In the genomic region with DNA sequence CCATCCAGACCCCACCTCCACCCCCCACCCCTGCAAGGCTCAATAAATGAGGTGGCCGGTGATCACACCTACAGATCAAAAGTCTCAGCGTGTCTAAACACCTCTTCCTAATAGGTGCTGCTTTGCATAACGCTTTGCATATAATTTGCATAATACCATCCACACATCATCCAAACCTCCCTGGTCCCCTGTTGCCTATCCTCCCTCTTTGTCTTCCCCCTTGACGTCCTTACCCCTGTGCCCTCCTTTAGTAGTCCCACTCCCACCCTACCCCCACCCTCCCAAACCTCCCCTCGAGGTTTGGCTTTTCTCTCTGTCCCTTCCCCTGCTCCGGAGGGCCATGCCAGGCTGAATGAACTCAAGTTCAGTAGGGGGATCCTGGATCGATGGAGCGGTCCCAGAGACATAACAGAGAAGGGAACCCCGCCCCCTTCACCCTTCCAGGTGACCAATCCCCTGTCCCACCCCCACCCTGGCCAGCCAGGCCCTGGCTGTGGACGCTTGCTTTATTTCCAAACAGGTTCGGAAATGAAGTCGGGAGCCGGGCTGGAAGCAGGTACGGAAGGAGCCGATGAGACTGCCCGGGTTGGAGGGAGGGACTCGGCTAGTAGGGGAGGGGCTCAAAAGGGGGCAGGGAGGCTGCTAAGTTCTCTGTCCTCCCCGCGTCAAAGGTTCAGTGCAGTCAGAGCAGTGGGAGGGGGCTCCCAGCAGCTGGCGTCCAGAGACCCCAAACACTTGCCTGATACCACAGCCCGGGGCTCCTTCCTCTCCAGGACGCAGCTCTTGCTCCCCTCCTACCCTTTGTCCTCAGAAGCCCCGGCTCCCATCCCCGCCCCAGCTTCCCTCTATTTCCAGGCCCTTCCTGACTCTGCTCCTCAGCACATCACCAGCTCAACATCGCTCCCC, we compare ENCODE assay signal across 9 mouse cellular contexts.
DNase-seq lines count a peak whose midpoint lies in the region; ATAC-seq and TF ChIP-seq lines count a peak whose summit lies in the region.
"Had no signal": no experiment of that assay in that cellular context is flagged by ENCODE, and none has a peak within 500 bp of the region (broad histone marks: within the 10 kb centered on the region; RNA-seq: fewer than 3 reads in every experiment).

No protein-coding gene starts in this region.

- peaks cover 3% of the 10 kb centered on the region; the same call in 1 of the 2 replicates for H3K4me1 ChIP-seq in kidney, adult 2 months (ENCODE audit: control insufficient read depth, insufficient read depth, low read length)
- peaks cover 11% of the 10 kb centered on the region for H3K4me1 ChIP-seq in forebrain, embryonic 12.5 days
- H3K4me1 ChIP-seq in limb, embryonic 11.5 days (ENCODE audit: control insufficient read depth, insufficient read depth, low read length): peaks cover 10% of the 10 kb centered on the region
- peaks cover 8% of the 10 kb centered on the region; the same call in 1 of the 2 replicates for H3K4me1 ChIP-seq in neural tube, embryonic 14.5 days (ENCODE audit: control insufficient read depth, insufficient read depth, low read length)

- WGBS in kidney, adult 2 months: 16% methylated on average over 25 of the region's 25 CpGs
- whole genome bisulfite sequencing in forebrain, embryonic 12.5 days: 3% methylated on average over 25 of the region's 25 CpGs
- 3% methylated on average over 25 of the region's 25 CpGs for WGBS in limb, embryonic 11.5 days
- WGBS in neural tube, embryonic 14.5 days: 4% methylated on average over 24 of the region's 25 CpGs

- H3K4me3 ChIP-seq in kidney, adult 2 months (ENCODE audit: insufficient read depth, low read depth, low read length): peak overlapping the region; percentile 2; the same call in 1 of the 2 replicates
- H3K4me3 ChIP-seq in forebrain, embryonic 12.5 days (replicated peaks): peak overlapping the region; percentile 27
- H3K4me3 ChIP-seq in limb, embryonic 11.5 days (ENCODE audit: low read depth, low read length): peak overlapping the region; percentile 32
- H3K4me3 ChIP-seq in neural tube, embryonic 14.5 days (ENCODE audit: low read depth, low read length): peak overlapping the region; percentile 8; the same call in 1 of the 2 replicates

- peak overlapping the region; percentile 55 for H3K4me2 ChIP-seq in forebrain, embryonic 12.5 days
- peak overlapping the region; percentile 71 for H3K4me2 ChIP-seq in limb, embryonic 11.5 days (ENCODE audit: low read depth, severe bottlenecking)
- peak overlapping the region; percentile 38 for H3K4me2 ChIP-seq in neural tube, embryonic 14.5 days (ENCODE audit: low read depth, low read length)

- no peak for TF ChIP-seq CTCF in kidney, adult 2 months (conservative IDR thresholded peaks at IDR 0.05; ENCODE audit: insufficient read depth, insufficient read length, low read depth, low read length)

- no peaks in the 10 kb centered on the region for H3K27me3 ChIP-seq in kidney, adult 2 months (replicated peaks; ENCODE audit: control insufficient read depth, insufficient read depth, low read length)
- H3K27me3 ChIP-seq in forebrain, embryonic 12.5 days: peaks cover 29% of the 10 kb centered on the region
- H3K27me3 ChIP-seq in limb, embryonic 11.5 days (ENCODE audit: control insufficient read depth, insufficient read depth, low read length): no peaks in the 10 kb centered on the region
- H3K27me3 ChIP-seq in neural tube, embryonic 14.5 days (ENCODE audit: control insufficient read depth, insufficient read depth, low read length): no peaks in the 10 kb centered on the region

- peak overlapping the region; percentile 36 for H3K9ac ChIP-seq in forebrain, embryonic 12.5 days
- H3K9ac ChIP-seq in limb, embryonic 11.5 days (ENCODE audit: low read length): peak overlapping the region; percentile 61
- H3K9ac ChIP-seq in neural tube, embryonic 14.5 days (replicated peaks; ENCODE audit: low read depth, low read length): peak overlapping the region; percentile 26; the same call in 1 of the 2 replicates

- no peak for DNase-seq in kidney, adult 2 months
- DNase-seq in kidney, adult 8-10 months: no peak
- peak; percentile 46 for DNase-seq in limb, embryonic 11.5 days (ENCODE audit: low spot score)
- DNase-seq in gastrocnemius, postnatal 25 days: no peak
- DNase-seq in T-cell, adult 2 months (ENCODE audit: low spot score): no peak
- no peak for DNase-seq in adrenal gland, postnatal 10 days
- DNase-seq: spleen, adult 18-20 months had no signal

- no peaks in the 10 kb centered on the region for H3K9me3 ChIP-seq in forebrain, embryonic 12.5 days
- H3K9me3 ChIP-seq in limb, embryonic 11.5 days (ENCODE audit: control insufficient read depth, low read length): no peaks in the 10 kb centered on the region
- no peaks in the 10 kb centered on the region for H3K9me3 ChIP-seq in neural tube, embryonic 14.5 days (ENCODE audit: control insufficient read depth, low read length)

- peak; percentile 61 for ATAC-seq in forebrain, embryonic 12.5 days (ENCODE audit: low FRiP score)
- ATAC-seq in limb, embryonic 11.5 days (ENCODE audit: insufficient number of reproducible peaks, low FRiP score, low TSS enrichment, low read depth): 0 out of 2 replicates have a peak, but pooled peaks have one; percentile 36
- peak; percentile 33; the same call in 1 of the 2 replicates for ATAC-seq in neural tube, embryonic 14.5 days (ENCODE audit: low read depth)

- no peaks in the 10 kb centered on the region for H3K36me3 ChIP-seq in kidney, adult 2 months (ENCODE audit: control insufficient read depth, insufficient read depth, low read length)
- H3K36me3 ChIP-seq in forebrain, embryonic 12.5 days (replicated peaks): no peaks in the 10 kb centered on the region
- no peaks in the 10 kb centered on the region for H3K36me3 ChIP-seq in limb, embryonic 11.5 days (ENCODE audit: control insufficient read depth, insufficient read depth, low read length)
- no peaks in the 10 kb centered on the region for H3K36me3 ChIP-seq in neural tube, embryonic 14.5 days (ENCODE audit: control insufficient read depth, insufficient read depth, low read length)

- H3K27ac ChIP-seq in kidney, adult 2 months (ENCODE audit: insufficient read depth, low read depth, low read length): no peak overlapping the region
- no peak overlapping the region for H3K27ac ChIP-seq in forebrain, embryonic 12.5 days
- no peak overlapping the region for H3K27ac ChIP-seq in limb, embryonic 11.5 days (replicated peaks; ENCODE audit: low read depth, low read length)
- no peak overlapping the region for H3K27ac ChIP-seq in neural tube, embryonic 14.5 days (ENCODE audit: low read depth, low read length)

- no peak for TF ChIP-seq POLR2A in kidney, adult 2 months (IDR thresholded peaks at IDR 0.05; ENCODE audit: low read depth, low read length)
